Mouse (Mus musculus): ENCODE data around the gene Prrc2b.

- TF ChIP-seq EP300 (IDR thresholded peaks at IDR 0.05; ENCODE audit: low read depth) (no peak), CTCF (IDR thresholded peaks at IDR 0.05; ENCODE audit: low read depth) (no peak)
Measured at GRCm38 (mm10) chr2:32189060-32189681, 38.3 kb downstream of the Prrc2b start.
